Mouse (Mus musculus) lung, adult 2 months (tissue): Measurements from ENCODE around the gene Lhx9.

Experiments used
- CTCF ChIP-seq: fragments of 200-500 bp; IDR thresholded peaks from 2 replicates; pipeline ENCODE4 v1.5.1; 2011; ENCODE audit warnings: mild to moderate bottlenecking, low read length, control low read depth; ENCODE audit not compliant: insufficient read depth
- POLR2A ChIP-seq: fragments of 200-500 bp; IDR thresholded peaks from 2 replicates; pipeline ENCODE4 v1.6.1; 2011; ENCODE audit warnings: low read depth, mild to moderate bottlenecking, control low read depth, low read length, borderline replicate concordance; ENCODE audit errors: extremely low read depth

DNA sequence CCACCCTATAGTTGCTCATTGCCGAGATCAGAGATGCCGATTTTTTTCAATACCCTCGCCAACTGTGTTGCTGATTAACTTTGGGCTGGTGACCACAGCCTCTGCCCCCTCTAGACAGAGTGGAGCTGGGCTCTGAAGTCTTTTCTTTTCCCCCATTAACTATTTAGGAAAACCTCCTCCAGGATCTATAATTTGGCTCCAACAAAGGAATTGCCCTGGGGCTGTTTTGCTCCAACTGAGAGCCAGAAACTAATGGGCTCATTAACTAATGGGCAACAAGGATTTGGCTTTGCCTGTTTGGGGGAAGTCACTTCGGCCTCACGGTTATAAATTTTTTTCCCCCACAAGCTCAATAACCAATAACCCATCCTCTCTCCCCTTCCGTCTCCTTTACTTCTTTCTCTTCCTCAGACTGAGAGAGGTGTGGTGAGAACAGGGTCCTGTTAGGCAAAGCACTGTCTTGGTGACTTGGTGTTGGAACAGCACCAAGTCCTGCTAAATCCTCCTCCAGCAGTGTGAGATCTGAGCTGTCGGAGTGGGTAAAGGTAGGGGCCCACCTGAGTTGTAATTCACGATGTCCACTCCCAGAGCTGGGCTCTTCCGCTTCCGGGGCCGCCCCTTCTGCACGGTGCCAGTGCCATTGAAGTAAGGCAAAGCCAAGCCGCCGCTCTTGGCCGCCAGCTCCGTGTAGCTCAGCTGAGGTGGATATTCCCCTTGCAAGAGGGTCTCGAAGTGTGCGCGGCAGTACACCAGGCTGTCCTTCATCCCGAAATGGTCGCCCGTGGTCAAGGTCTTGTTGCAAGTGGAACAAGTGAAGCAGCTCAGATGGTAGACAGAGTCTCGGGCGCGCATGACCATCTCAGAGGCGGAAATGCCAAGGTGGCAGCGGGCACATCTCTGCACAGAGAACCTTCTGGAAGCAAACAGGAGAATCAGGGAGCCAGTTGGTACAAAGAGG lies 10.3 kb downstream of the Lhx9 start:
- no peak for TF ChIP-seq CTCF
- no peak for TF ChIP-seq POLR2A
